Mouse (Mus musculus) cerebellum, postnatal 10 days (tissue): ENCODE measurements around the gene Map3k13.
"Not testable (repeated sequence)": the region's sequence is repeated elsewhere in the genome, so short reads cannot be mapped to it uniquely, and the experiment has no call there.

ENCODE experiments used
- DNase-seq, 2 experiments: peaks; one replicate each; pipeline ENCODE4 v3.0.0; 2021; ENCODE audit warnings: mixed read lengths in 2 of 2

The Map3k13 gene

GRCm38 (mm10) chr16:21854589-21855284 lies 60.6 kb downstream of the Map3k13 start:
- DNase-seq: peak; percentile 60 to 65

GRCm38 (mm10) chr16:21856134-21856533 lies 62.0 kb downstream of the Map3k13 start:
- DNase-seq: no peak

- DNase-seq: no peak
These were observed 63.0 kb downstream of the Map3k13 start for GRCm38 (mm10) chr16:21857126-21857644.

GRCm38 (mm10) chr16:21858163-21858562 lies 64.0 kb downstream of the Map3k13 start:
- DNase-seq: no peak

- DNase-seq: no peak
These were observed 64.7 kb downstream of the Map3k13 start for GRCm38 (mm10) chr16:21858882-21859281.

- DNase-seq: no peak
These were observed 68.3 kb downstream of the Map3k13 start for GRCm38 (mm10) chr16:21862448-21862847.

GRCm38 (mm10) chr16:21865250-21865982 lies 71.3 kb downstream of the Map3k13 start:
- peak; percentile 80 to 83 for DNase-seq

GRCm38 (mm10) chr16:21865983-21866575 lies 71.9 kb downstream of the Map3k13 start:
- DNase-seq: no peak

GRCm38 (mm10) chr16:21867727-21868126 lies 73.6 kb downstream of the Map3k13 start:
- no peak for DNase-seq

GRCm38 (mm10) chr16:21868651-21869050 lies 74.5 kb downstream of the Map3k13 start:
- peak; percentile 84 to 86 for DNase-seq

- DNase-seq: peak in 1 of 2 experiments; percentile 55
These were observed 75.7 kb downstream of the Map3k13 start for GRCm38 (mm10) chr16:21869879-21870278.

GRCm38 (mm10) chr16:21877735-21878134 lies 83.6 kb downstream of the Map3k13 start:
- no peak for DNase-seq

- no peak for DNase-seq
These were observed 84.7 kb downstream of the Map3k13 start for GRCm38 (mm10) chr16:21878834-21879233.

GRCm38 (mm10) chr16:21881181-21881580 lies 87.0 kb downstream of the Map3k13 start:
- DNase-seq: peak; percentile 93 to 96

- DNase-seq: peak; percentile 39 to 56
These were observed 87.6 kb downstream of the Map3k13 start for GRCm38 (mm10) chr16:21881582-21882259.

- no peak for DNase-seq
These were observed 93.5 kb downstream of the Map3k13 start for GRCm38 (mm10) chr16:21887601-21888000.

GRCm38 (mm10) chr16:21893890-21894289 lies 99.7 kb downstream of the Map3k13 start:
- no peak for DNase-seq

GRCm38 (mm10) chr16:21901286-21901685 lies 107.1 kb downstream of the Map3k13 start:
- DNase-seq: no peak

GRCm38 (mm10) chr16:21904636-21905035 lies 110.5 kb downstream of the Map3k13 start:
- no peak for DNase-seq

GRCm38 (mm10) chr16:21905996-21906395 lies 111.8 kb downstream of the Map3k13 start:
- DNase-seq: no peak

GRCm38 (mm10) chr16:21906902-21907301 lies 112.8 kb downstream of the Map3k13 start:
- no peak for DNase-seq

GRCm38 (mm10) chr16:21908906-21909305 lies 114.8 kb downstream of the Map3k13 start:
- not testable (repeated sequence) for DNase-seq

GRCm38 (mm10) chr16:21913347-21913746 lies 119.2 kb downstream of the Map3k13 start:
- no peak for DNase-seq
